Mouse (Mus musculus): ENCODE measurements around the gene Galnt14. TPM values are rescaled to one million over a fixed set of nuclear protein-coding genes. Genes with fewer than 3 reads are reported as not detected.

Galnt14 gene
- polyA plus RNA-seq, 1 experiment = 3.0 TPM

DNA sequence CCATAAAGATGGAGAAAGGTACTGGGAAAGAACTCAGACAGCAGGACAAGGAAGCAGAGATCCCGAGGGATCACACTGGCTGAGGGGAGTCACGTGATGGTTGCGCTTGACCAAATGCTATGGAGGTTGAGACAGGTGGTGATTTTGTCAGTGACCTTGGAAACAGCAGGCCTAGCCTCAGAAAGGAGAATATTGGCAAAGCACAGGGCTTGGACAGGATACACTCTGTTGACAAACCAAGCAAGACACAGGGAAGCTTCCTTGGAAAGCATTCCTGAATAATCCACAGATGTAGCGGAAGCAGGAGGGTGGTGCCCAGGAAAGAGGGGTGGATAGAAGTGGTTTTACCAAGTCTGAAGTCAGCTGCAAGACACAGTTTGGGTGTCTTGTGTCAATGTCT lies 206.1 kb downstream of the Galnt14 start:
- Histone ChIP-seq H3K27ac (ENCODE audit: insufficient read depth, low read length) (no peak overlapping the region), H3K4me3 (ENCODE audit: low read depth, low read length) (no peak overlapping the region), H3K4me1 (ENCODE audit: control insufficient read depth, insufficient read depth, low read length) (no peaks in the 10 kb centered on the region), H3K9ac (ENCODE audit: low read depth, poor library complexity, severe bottlenecking) (no peak overlapping the region), H3K36me3 (ENCODE audit: control insufficient read depth, insufficient read depth, low read length, poor library complexity, severe bottlenecking) (no peaks in the 10 kb centered on the region), H3K9me3 (replicated peaks; ENCODE audit: control insufficient read depth, insufficient read depth, low read length, poor library complexity, severe bottlenecking) (no peaks in the 10 kb centered on the region), H3K27me3 (ENCODE audit: control insufficient read depth, insufficient read depth, low read length, poor library complexity, severe bottlenecking) (no peaks in the 10 kb centered on the region)
- TF ChIP-seq POLR2A (IDR thresholded peaks at IDR 0.05; ENCODE audit: insufficient read depth, low read length) = no peak
- no peak for TF ChIP-seq EP300 (IDR thresholded peaks at IDR 0.05; ENCODE audit: insufficient read depth, low read depth, low read length)
- TF ChIP-seq CTCF (IDR thresholded peaks at IDR 0.05; ENCODE audit: low read depth, low read length) = no peak

GRCm38 (mm10) chr17:73502613-73503012 lies 207.6 kb downstream of the Galnt14 start:
- H3K4me1 ChIP-seq (ENCODE audit: control insufficient read depth, insufficient read depth, low read length) = no peaks in the 10 kb centered on the region
- no peak overlapping the region for H3K4me3 ChIP-seq (ENCODE audit: low read depth, low read length)
- H3K9me3 ChIP-seq (replicated peaks; ENCODE audit: control insufficient read depth, insufficient read depth, low read length, poor library complexity, severe bottlenecking) = no peaks in the 10 kb centered on the region
- TF ChIP-seq CTCF (IDR thresholded peaks at IDR 0.05; ENCODE audit: low read depth, low read length) = no peak
- TF ChIP-seq POLR2A (IDR thresholded peaks at IDR 0.05; ENCODE audit: insufficient read depth, low read length) = no peak
- no peak for TF ChIP-seq EP300 (IDR thresholded peaks at IDR 0.05; ENCODE audit: insufficient read depth, low read depth, low read length)
- H3K27me3 ChIP-seq (ENCODE audit: control insufficient read depth, insufficient read depth, low read length, poor library complexity, severe bottlenecking) = no peaks in the 10 kb centered on the region
- no peak overlapping the region for H3K9ac ChIP-seq (ENCODE audit: low read depth, poor library complexity, severe bottlenecking)
- H3K27ac ChIP-seq (ENCODE audit: insufficient read depth, low read length) = no peak overlapping the region
- no peaks in the 10 kb centered on the region for H3K36me3 ChIP-seq (ENCODE audit: control insufficient read depth, insufficient read depth, low read length, poor library complexity, severe bottlenecking)

- TF ChIP-seq EP300 (IDR thresholded peaks at IDR 0.05; ENCODE audit: insufficient read depth, low read depth, low read length) (no peak), CTCF (IDR thresholded peaks at IDR 0.05; ENCODE audit: low read depth, low read length) (no peak), POLR2A (IDR thresholded peaks at IDR 0.05; ENCODE audit: insufficient read depth, low read length) (no peak)
- no peaks in the 10 kb centered on the region for H3K9me3 ChIP-seq (replicated peaks; ENCODE audit: control insufficient read depth, insufficient read depth, low read length, poor library complexity, severe bottlenecking)
- H3K9ac ChIP-seq (ENCODE audit: low read depth, poor library complexity, severe bottlenecking) = no peak overlapping the region
Observed at GRCm38 (mm10) chr17:73489519-73489918, 220.7 kb downstream of the Galnt14 start.

GRCm38 (mm10) chr17:73487792-73488191 lies 222.5 kb downstream of the Galnt14 start:
- Histone ChIP-seq H3K9me3 (replicated peaks; ENCODE audit: control insufficient read depth, insufficient read depth, low read length, poor library complexity, severe bottlenecking) (no peaks in the 10 kb centered on the region), H3K36me3 (ENCODE audit: control insufficient read depth, insufficient read depth, low read length, poor library complexity, severe bottlenecking) (no peaks in the 10 kb centered on the region), H3K27me3 (ENCODE audit: control insufficient read depth, insufficient read depth, low read length, poor library complexity, severe bottlenecking) (no peaks in the 10 kb centered on the region)

More at GRCm38 (mm10) chr17:73489519-73489918, 220.7 kb downstream of the Galnt14 start:
- H3K27me3 ChIP-seq (ENCODE audit: control insufficient read depth, insufficient read depth, low read length, poor library complexity, severe bottlenecking) = no peaks in the 10 kb centered on the region
- H3K27ac ChIP-seq (ENCODE audit: insufficient read depth, low read length) = no peak overlapping the region
- H3K4me3 ChIP-seq (ENCODE audit: low read depth, low read length) = no peak overlapping the region
- no peaks in the 10 kb centered on the region for H3K4me1 ChIP-seq (ENCODE audit: control insufficient read depth, insufficient read depth, low read length)
- no peaks in the 10 kb centered on the region for H3K36me3 ChIP-seq (ENCODE audit: control insufficient read depth, insufficient read depth, low read length, poor library complexity, severe bottlenecking)

GRCm38 (mm10) chr17:73487380-73487779 lies 222.9 kb downstream of the Galnt14 start:
- Histone ChIP-seq H3K27me3 (ENCODE audit: control insufficient read depth, insufficient read depth, low read length, poor library complexity, severe bottlenecking) (no peaks in the 10 kb centered on the region), H3K27ac (ENCODE audit: insufficient read depth, low read length) (no peak overlapping the region), H3K9me3 (replicated peaks; ENCODE audit: control insufficient read depth, insufficient read depth, low read length, poor library complexity, severe bottlenecking) (no peaks in the 10 kb centered on the region), H3K9ac (ENCODE audit: low read depth, poor library complexity, severe bottlenecking) (no peak overlapping the region), H3K36me3 (ENCODE audit: control insufficient read depth, insufficient read depth, low read length, poor library complexity, severe bottlenecking) (no peaks in the 10 kb centered on the region), H3K4me1 (ENCODE audit: control insufficient read depth, insufficient read depth, low read length) (no peaks in the 10 kb centered on the region), H3K4me3 (ENCODE audit: low read depth, low read length) (no peak overlapping the region)
- TF ChIP-seq POLR2A (IDR thresholded peaks at IDR 0.05; ENCODE audit: insufficient read depth, low read length) (no peak), EP300 (IDR thresholded peaks at IDR 0.05; ENCODE audit: insufficient read depth, low read depth, low read length) (no peak), CTCF (IDR thresholded peaks at IDR 0.05; ENCODE audit: low read depth, low read length) (no peak)

More at GRCm38 (mm10) chr17:73487792-73488191, 222.5 kb downstream of the Galnt14 start:
- TF ChIP-seq CTCF (IDR thresholded peaks at IDR 0.05; ENCODE audit: low read depth, low read length) (no peak), EP300 (IDR thresholded peaks at IDR 0.05; ENCODE audit: insufficient read depth, low read depth, low read length) (no peak), POLR2A (IDR thresholded peaks at IDR 0.05; ENCODE audit: insufficient read depth, low read length) (no peak)
- Histone ChIP-seq H3K4me1 (ENCODE audit: control insufficient read depth, insufficient read depth, low read length) (no peaks in the 10 kb centered on the region), H3K27ac (ENCODE audit: insufficient read depth, low read length) (no peak overlapping the region), H3K4me3 (ENCODE audit: low read depth, low read length) (no peak overlapping the region), H3K9ac (ENCODE audit: low read depth, poor library complexity, severe bottlenecking) (no peak overlapping the region)

- Histone ChIP-seq H3K9ac (ENCODE audit: low read depth, poor library complexity, severe bottlenecking) (no peak overlapping the region), H3K27ac (ENCODE audit: insufficient read depth, low read length) (no peak overlapping the region), H3K4me1 (ENCODE audit: control insufficient read depth, insufficient read depth, low read length) (no peaks in the 10 kb centered on the region), H3K27me3 (ENCODE audit: control insufficient read depth, insufficient read depth, low read length, poor library complexity, severe bottlenecking) (no peaks in the 10 kb centered on the region), H3K4me3 (ENCODE audit: low read depth, low read length) (no peak overlapping the region), H3K9me3 (replicated peaks; ENCODE audit: control insufficient read depth, insufficient read depth, low read length, poor library complexity, severe bottlenecking) (no peaks in the 10 kb centered on the region), H3K36me3 (ENCODE audit: control insufficient read depth, insufficient read depth, low read length, poor library complexity, severe bottlenecking) (no peaks in the 10 kb centered on the region)
- no peak for TF ChIP-seq CTCF (IDR thresholded peaks at IDR 0.05; ENCODE audit: low read depth, low read length)
- no peak for TF ChIP-seq POLR2A (IDR thresholded peaks at IDR 0.05; ENCODE audit: insufficient read depth, low read length)
- TF ChIP-seq EP300 (IDR thresholded peaks at IDR 0.05; ENCODE audit: insufficient read depth, low read depth, low read length) = no peak
Observed at GRCm38 (mm10) chr17:73477096-73478076, 232.9 kb downstream of the Galnt14 start.
